Mouse (Mus musculus) ZHBTc4 (cell line): ENCODE measurements around the gene Sbno1.

Experiments
- DNase-seq: peaks from one replicate; pipeline ENCODE4 v3.0.0-alpha.2; 2011; ENCODE audit warnings: low read depth, low spot score

Sbno1 gene

DNA sequence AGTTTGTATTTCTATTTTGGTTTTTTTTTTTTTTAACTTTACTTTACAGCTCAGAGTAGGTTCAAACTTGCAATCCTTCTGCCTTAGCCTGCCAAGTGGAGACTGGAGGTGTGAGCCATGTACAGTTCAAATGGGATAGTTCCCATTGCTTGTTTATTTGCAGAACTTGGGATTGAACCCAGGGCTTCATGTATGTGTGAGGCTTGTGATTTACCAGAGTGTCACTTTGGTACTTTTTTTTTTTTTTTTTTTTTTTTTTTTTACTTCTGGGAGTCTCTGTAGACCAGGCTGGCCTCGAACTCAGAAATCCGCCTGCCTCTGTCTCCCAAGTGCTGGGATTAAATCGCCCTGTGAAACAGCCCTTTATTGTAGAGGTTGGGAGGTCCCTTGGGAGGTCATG is 18.4 kb upstream of the Sbno1 start:
- DNase-seq = no peak

DNA sequence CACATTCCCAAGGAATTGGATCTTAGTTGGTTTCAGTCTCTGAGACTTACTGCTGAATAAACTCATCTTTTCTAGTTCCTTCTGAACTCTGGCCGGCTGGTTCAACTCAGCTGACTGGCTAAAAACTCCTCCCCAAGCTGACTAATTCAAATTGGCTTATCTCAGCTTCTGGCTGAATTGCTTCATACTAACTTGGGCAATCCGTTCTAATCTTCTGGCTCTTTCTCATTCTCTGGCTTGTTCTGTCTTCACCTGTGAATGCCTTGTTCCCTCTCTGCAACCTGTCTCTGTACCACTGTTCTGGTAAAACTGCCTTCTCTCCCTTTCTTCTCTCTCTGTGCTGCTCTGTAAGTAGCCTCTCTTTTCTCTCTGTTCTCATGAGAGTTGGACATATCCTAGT is 16.8 kb upstream of the Sbno1 start:
- DNase-seq = no peak

DNA sequence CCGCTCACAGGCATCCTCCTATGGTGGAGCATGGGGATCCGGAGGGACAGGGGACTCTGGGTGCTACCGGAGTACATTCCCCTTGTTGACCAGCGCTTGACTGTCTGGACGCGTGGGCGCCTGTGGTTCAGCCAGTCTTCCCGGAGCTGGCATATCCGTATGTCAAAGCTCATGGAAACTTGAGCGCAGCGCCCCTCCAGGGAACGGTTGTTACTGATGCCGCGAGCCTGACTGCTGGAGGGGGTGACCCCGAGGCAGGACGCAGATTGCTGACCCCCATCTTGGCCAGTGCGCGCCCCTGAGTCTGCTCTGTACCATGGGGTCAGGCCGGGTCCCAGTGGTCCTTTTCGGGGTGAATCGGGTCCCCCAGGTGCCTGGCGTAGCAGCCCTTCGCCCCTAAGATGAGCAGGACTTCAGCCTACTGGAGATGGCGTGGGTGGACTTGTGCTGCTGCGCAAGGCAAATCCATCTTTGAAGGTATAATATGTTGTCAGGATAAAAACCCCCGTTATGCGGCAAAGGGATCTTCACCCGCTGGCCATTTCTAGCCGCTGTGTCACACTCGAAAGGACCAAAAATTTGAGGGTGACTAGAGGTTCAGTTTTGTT is 14.4 kb upstream of the Sbno1 start:
- DNase-seq = peak; percentile 74

DNA sequence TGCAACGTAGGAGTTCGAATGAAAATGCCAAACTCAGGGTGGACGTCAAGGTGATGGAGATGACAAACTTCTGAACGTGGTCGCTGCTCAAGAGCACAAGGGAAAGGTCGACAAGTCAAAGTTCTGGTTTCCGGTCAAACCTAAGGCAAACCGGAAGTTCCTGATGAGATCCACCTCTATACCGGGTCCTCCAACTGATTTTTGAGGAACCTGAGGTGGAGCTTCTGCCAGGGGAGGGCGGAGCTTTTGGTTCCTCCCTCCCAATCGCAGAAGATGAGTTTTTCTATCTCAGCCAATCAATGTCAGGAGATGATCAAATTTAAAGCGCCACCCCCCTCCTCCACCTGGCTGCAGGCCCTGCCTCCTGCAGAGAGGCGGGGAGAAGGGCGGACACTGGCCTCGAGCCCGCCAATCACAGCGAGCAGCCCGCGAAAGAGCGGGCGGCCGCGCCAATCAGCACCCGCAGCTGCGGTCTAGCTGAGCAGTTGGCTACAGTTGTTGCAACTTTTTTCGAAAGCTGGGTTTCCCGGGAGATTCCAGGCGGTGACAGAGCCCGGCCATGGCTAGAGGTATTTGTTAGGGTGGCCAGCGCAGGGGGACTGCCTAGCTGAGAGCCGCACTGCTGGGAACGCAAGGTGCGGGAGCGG is 13.8 kb upstream of the Sbno1 start, which contains the start of gene Kmt5a:
Kmt5a (plus strand) TSS at position 484 of the 647 bp plus-strand sequence.
- DNase-seq = peak; percentile 99

DNA sequence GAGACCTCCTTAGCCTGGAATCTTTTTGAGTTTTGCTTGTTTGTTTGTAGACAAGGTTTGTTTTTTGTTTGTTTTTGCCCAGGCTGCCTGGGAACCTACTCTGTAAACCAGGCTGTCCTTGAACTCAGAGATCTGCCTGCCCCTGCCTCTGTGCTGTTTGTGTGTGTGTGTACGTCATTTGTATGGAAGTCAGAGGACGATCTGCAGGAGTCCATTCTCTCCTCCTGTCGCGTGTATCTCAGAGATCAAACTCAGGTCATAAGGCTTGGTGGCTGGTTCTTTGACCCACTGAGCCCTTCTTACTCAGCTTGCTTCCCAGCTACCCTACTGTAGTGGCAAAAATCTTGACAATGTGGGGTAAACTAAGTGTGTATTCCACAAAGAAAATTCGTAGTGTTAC is 12.9 kb upstream of the Sbno1 start:
- no peak for DNase-seq

DNA sequence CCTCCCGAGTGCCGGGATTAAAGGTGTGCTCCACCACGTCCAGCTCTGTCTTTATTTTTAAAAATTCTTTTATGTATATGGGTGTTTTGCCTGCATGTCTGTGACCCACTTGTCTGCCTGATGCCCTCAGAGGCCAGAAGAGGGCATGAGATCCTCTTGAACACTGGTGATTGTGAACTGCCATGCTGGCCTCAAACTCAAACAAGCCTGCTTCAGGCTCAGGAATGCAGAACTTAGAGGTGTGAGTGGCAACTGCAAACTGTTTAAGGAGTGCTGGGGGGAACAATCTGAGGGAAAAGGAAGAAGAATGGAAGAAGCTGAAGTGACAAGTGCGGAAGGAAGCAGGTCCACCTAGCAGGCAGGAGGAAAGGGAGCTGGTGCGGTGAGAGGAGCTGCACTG is 12.4 kb upstream of the Sbno1 start:
- no peak for DNase-seq

DNA sequence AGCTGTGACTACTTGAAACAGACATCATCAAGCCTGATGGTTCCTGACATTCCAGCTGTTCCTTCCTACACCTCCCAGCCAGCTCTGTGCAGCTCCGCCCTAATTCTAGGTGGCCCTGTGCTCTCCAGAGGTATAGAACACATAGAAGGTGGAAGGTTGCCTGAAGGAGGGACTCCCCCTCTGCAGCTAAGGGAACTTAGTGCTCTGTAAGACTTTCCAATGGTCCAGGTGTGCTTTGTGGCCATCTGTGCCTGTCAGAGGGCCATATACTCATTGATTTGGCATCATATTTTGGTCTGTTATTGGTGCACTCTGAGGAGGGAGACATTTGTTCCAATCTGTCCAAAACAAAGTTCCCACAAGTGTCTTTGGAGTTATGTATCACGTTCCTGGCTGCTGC is 7.2 kb upstream of the Sbno1 start:
- DNase-seq = peak; percentile 36

DNA sequence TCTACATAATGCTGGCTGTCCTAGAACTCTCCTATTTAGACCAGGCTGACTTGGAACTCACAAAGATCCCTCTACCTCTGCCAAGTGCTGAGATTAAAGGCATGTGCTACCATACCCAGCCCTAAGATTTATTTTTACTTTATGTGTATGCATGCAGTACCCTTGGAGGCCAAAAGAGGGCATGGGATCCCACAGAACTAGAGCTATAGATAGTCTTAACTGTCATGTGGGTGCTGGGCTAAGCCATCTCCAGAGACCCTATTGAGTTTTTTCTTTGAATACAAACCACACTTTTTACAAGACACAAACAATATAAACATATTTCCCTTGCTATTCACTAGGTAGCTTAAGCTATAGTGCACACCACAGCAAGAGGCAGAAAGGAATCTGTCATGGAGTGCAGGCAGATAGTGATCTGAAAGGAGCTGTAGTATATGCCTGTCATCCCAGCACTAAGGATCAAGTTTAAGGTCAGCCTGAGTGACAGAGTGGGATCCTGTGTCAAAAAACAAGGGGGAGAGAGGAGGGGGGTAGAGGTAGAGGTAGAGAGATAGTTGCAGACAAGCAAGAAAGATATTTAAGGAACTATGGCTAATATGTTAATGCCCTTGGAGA is 6.7 kb upstream of the Sbno1 start:
- peak; percentile 67 for DNase-seq

DNA sequence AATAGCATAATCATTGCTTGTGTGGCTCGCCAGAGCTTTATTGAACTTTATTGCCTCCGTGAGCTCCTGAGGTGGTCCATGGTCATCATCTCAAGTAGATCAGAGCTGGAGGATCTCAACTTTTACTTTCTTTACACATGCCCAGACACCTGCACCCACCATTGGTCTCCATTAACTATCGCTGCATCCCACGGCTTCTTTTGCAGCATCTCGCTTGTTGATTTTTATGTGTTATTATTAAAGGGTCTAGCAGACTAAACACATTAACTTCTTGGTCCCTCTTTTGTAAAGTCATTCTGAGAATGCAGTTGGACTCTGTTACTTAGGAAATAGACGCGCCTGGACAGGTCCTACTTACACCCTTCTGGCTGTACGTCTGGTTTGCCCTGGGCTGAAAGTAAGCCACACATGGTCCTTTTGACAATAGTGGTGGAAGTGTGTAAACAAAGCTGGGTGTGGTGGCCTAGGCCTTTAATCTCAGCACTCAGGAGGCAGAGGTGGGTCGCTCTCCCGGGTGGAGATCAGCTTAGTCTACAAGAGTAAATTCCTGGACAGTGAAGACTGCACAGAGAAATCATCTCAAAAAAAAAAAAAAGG is 772 bp upstream of the Sbno1 start:
- DNase-seq = peak; percentile 77

DNA sequence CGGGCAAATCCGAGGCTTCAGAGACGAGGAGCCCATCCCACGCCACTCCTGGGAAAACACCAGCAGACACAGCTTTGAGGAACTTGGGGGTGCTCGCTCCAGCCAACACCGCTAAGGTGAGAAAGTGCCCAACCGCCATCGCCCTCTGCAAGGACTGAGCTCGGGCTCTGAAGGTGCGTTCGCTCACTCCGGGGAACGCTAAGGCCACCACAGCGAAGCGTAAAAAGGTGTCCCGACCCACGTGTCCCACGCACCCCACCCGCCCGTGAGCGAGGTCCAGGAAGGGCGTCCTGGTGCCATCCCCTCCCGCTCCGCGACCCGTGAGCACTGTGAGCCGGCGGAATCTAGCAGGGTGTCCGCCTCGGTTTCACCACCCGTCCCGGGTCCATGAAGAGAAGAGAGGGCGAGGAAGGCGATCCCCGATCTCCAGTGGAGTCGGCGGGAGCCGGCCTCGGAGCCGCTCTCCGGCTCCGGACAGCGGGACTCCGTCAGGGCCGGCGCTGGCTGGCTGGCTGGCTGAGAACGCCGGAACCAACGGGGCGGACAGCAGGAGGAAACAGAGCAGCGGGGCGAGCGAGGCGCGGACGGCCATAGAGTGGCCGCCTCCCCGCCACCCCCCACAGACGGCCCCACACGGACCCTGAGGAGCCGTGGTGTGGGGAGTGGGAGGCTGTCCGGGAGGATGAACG is 934 bp downstream of the Sbno1 start:
- no peak for DNase-seq

DNA sequence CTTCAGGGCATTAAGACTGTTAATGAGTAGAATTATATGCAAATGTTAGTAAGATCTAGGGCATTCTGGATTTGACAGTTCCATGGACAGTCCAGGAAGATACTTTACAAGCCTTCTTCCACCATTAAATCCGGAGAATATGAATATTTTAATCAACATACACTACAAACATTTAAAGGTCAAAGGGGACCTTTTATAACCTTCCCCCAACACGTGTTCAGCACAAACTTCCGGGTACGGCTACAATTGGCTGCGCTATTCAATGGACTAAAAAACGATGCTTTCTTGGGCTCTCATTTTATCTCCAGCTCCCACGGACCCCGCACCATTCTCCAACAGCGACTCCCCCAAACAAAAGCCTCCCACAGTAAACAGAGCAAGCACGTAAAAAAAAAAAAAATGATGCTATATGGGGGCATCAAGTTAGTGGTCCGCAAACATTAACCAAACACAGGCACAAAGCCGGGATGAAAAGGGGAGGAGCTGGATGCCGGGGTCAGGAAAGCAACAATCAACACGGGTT is 1.5 kb downstream of the Sbno1 start:
- peak; percentile 72 for DNase-seq

DNA sequence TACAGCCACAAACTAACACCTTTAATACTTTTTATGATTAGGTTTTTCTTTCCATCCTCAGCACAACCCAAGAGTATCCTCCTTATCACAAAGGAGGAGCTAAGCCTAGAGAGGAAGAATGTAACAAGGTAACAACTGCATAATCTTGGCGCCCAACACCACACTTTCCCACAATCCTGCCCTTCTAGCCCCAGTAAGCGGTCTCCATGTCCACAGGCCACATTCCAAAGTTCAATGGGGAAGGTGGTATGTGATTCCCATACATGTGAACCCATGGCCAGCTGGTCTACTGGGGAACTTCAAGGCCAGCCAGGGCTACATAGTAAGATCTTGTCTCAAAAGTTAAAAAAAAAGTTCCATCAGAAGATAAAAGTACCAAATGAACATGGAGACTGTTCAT is 4.0 kb downstream of the Sbno1 start:
- peak; percentile 15 for DNase-seq

DNA sequence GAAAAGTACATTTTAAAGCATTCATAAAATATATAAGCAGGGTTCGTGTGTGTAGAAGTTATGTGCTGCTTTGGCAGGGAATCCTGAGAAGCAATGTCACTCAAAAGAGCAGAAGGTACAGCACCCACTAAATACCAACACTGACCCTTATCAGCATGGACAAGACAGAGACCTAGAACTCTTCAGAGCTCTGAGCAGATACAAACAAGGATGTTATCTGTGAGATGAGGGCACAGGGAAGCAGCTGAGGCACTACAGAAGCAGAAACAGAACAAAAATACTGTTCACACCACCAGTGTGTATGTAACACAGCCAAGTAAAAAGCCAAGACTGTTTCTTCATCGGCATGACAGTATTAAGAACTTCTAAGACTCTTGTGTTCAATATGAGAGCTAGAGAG is 6.9 kb downstream of the Sbno1 start:
- DNase-seq = no peak

DNA sequence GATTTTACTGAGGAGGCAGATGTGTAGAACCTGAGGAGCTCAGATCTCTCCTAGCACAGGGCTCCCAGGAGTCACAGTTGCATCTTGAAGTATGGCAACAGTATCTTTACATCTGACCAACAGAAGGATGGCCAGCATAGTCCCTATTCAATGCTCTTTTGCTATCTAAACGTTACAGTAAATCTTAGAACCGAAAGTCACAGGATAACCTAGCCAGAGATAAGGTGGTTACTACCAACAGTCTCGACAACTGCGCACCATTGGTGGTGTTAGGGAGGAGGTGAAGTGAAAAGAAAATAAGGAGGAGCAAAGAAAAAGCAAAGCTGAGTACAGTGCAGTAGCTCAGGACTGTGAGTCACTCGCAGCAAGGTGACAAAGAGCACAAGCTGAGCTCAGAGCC is 13.6 kb downstream of the Sbno1 start:
- DNase-seq = no peak

DNA sequence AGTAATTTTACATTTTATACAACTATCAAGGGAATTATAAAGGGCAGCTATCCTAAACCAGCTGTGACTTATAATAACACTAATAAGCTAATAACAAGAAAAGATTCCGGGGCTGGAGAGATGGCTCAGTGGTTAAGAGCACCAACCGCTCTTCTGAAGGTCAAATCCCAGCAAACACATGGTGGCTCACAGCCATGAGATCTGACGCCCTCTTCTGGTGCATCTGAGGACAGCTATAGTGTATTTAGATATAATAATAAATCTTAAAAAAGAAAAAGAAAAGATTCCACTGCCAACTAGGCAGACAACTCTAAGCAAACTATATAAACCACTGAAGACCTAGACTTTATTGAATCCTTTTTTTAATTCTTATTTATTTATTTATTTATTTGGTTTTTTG is 15.0 kb downstream of the Sbno1 start:
- peak; percentile 60 for DNase-seq

DNA sequence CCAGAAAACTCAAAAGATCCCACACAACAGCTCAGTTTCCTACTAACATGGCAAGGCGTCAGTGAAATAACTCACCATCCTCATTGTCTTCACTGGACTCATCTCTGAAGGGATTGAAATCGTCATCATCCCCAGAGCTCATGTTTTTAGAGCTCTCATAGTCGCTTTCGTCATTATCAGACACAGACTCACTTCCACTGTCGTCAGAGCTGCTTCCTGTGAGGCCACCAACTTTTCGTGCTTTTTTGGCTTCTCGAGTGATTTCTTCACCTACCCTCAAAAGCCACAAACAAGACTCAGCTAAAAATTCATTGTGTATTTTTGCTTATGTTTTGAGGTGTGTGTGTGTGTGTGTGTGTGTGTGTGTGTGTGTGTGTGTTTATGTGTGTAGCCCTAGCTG is 32.1 kb downstream of the Sbno1 start:
- DNase-seq = no peak

DNA sequence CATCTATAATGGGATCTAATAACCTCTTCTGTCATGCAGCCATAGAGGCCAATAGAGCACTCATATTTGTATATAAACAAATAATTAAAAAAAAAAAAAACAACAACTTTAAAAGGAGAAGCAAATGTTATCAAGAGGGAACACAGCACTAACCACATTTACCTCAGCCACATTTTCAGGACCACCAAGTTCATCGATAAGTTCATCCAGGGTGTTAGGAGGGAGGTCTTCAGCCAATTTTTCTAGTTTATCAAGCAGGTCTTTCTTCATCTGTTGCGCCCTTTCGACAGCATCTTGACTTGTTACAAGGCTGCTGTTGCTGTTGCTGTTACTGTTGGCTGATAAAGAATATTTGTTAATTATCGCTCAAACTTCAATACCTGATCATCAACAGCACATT is 33.4 kb downstream of the Sbno1 start:
- DNase-seq = no peak

DNA sequence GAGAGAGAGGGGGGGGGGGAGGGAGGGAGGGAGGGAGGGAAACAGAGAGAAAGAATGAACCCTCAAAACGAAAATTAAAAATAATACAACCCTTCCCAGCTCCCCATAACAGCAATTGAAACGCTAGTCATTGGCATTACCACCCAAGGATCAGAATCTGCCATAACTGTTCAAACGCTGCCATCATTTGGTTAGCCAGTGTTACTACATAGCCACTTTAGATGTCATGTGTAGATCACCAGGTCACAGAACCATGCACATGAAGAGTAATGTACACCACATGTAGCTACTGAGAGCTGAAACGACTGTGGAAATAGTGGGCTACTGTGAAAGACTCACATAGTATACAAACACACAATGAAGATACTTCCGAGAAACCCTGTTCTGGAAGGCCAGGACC is 37.9 kb downstream of the Sbno1 start:
- peak; percentile 11 for DNase-seq

DNA sequence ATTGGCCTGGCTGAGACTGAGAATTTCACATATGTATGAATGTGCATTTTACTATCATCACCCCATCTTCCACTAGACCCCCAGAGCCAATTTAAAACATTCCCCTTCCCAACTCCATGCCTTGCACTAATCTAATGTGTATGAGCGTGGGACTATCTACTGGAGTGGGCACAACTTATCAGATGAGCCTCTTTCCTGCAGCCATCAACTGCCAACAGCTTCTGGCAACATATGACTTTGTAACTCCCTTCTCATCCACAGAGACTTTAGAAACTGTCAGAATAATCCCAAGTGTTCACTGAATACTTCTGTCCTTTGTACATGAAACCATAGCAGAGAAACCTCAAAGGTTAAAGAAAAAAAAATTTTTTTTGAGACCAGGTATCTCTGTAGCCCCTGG is 45.7 kb downstream of the Sbno1 start:
- DNase-seq = no peak

DNA sequence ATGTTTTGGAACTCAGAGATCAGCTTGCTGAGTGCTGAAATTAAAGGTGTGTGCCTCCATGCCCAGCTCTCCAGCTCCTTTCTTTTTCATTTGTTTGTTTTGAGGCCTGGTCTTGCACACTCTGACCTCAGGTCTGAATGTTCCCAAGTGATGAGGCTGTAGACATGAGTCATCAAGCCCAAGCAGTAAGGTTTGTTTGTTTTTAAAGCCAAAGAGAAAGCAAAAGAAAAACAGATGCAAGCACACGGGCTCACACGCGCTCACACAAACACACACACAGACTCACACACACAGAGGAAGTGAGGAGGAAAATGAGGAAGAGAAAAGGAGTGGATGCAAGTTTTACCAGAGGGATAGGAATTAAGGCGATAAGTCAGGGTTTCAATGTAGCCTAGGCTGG is 48.7 kb downstream of the Sbno1 start:
- no peak for DNase-seq

DNA sequence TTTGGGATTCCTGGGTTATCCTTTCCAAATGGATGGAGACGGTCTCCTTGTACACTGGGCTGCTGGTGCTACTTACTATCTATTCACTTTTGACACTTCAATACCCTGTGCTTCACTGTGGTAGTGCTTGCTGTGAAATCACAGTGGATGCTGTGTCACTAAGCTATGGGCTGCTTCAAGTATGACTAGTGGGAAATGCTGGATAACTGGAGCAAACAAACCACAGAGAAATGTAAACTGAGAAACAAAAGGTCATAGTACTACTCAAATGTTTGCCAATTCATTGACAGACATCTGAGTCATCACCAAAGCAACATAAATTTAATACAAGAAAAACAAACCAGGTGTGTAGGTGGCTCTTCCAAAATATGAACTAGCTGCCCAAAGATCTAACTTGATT is 49.4 kb downstream of the Sbno1 start:
- no peak for DNase-seq

DNA sequence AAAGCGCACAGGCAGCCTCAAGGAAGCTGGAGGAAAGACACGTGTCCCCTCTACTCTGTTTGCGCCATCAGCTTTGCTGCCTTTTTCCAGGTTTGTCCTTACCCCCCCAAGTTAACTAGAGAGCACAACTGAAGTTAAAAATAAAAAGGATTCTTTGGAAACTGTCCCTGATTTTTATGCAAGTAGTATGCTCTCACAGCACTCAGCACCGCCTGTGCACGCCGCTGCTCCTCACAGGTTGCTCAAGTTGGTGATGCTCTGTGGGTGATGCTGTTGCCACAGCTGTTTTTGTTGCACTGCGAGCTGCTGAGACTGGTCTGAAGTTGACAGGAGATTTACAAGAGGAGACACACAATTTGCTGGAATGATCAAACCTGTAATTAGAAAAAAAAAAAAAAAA is 51.5 kb downstream of the Sbno1 start:
- no peak for DNase-seq
